7 mouse cellular contexts compared by ENCODE assay signal in genomic region chr1:64445919-64446318, GRCm38 (mm10).
DNase-seq lines count a peak whose midpoint lies in the region; ATAC-seq and TF ChIP-seq lines count a peak whose summit lies in the region.

No protein-coding gene starts in this region.

- H3K4me1 ChIP-seq in embryonic facial prominence, embryonic 10.5 days: peaks cover 20% of the 10 kb centered on the region
- no peaks in the 10 kb centered on the region for H3K4me1 ChIP-seq in kidney, adult 2 months (ENCODE audit: control insufficient read depth, insufficient read depth, low read length)
- H3K4me1 ChIP-seq in limb, embryonic 10.5 days: peaks cover 19% of the 10 kb centered on the region
- peaks cover 18% of the 10 kb centered on the region for H3K4me1 ChIP-seq in midbrain, embryonic 14.5 days (ENCODE audit: control insufficient read depth, insufficient read depth, low read length)

- H3K9me3 ChIP-seq in embryonic facial prominence, embryonic 10.5 days: no peaks in the 10 kb centered on the region
- H3K9me3 ChIP-seq in limb, embryonic 10.5 days (replicated peaks): no peaks in the 10 kb centered on the region
- H3K9me3 ChIP-seq in midbrain, embryonic 14.5 days (ENCODE audit: control insufficient read depth, low read length): no peaks in the 10 kb centered on the region

- TF ChIP-seq POLR2A in kidney, adult 2 months (IDR thresholded peaks at IDR 0.05; ENCODE audit: low read depth, low read length): no peak

- no peaks in the 10 kb centered on the region for H3K36me3 ChIP-seq in embryonic facial prominence, embryonic 10.5 days (replicated peaks)
- H3K36me3 ChIP-seq in kidney, adult 2 months (ENCODE audit: control insufficient read depth, insufficient read depth, low read length): no peaks in the 10 kb centered on the region
- no peaks in the 10 kb centered on the region for H3K36me3 ChIP-seq in limb, embryonic 10.5 days
- H3K36me3 ChIP-seq in midbrain, embryonic 14.5 days (ENCODE audit: control insufficient read depth, insufficient read depth, low read length): no peaks in the 10 kb centered on the region

- H3K4me3 ChIP-seq in embryonic facial prominence, embryonic 10.5 days: peak overlapping the region; percentile 2; the same call in 1 of the 2 replicates
- no peak overlapping the region for H3K4me3 ChIP-seq in kidney, adult 2 months (ENCODE audit: insufficient read depth, low read depth, low read length)
- no peak overlapping the region for H3K4me3 ChIP-seq in limb, embryonic 10.5 days
- no peak overlapping the region for H3K4me3 ChIP-seq in midbrain, embryonic 14.5 days (replicated peaks; ENCODE audit: low read depth, low read length)

- peak; percentile 76 for TF ChIP-seq CTCF in kidney, adult 2 months (conservative IDR thresholded peaks at IDR 0.05; ENCODE audit: insufficient read depth, insufficient read length, low read depth, low read length)

- peak; percentile 89 for DNase-seq in adrenal gland, postnatal 14 days
- peak; percentile 84 for DNase-seq in embryonic facial prominence, embryonic 10.5 days (ENCODE audit: low spot score)
- peak; percentile 82 to 83 for DNase-seq in heart, adult 18-20 months
- peak; percentile 76 for DNase-seq in kidney, adult 2 months
- peak; percentile 72 for DNase-seq in limb, embryonic 10.5 days (ENCODE audit: low spot score)
- peak; percentile 96 for DNase-seq in midbrain, embryonic 14.5 days
- peak; percentile 11 to 69 for DNase-seq in spleen, postnatal 10 days (ENCODE audit: low spot score in 2 of 2)

- WGBS in embryonic facial prominence, embryonic 10.5 days: 2% methylated on average over 13 of the region's 13 CpGs
- 12% methylated on average over 13 of the region's 13 CpGs for WGBS in kidney, adult 2 months
- WGBS in limb, embryonic 10.5 days: 2% methylated on average over 13 of the region's 13 CpGs
- WGBS in midbrain, embryonic 14.5 days: 3% methylated on average over 13 of the region's 13 CpGs

- ATAC-seq in midbrain, embryonic 14.5 days (ENCODE audit: low FRiP score, low TSS enrichment): peak; percentile 90

- peak overlapping the region; percentile 20; the same call in 1 of the 2 replicates for H3K9ac ChIP-seq in midbrain, embryonic 14.5 days (replicated peaks; ENCODE audit: low read length)

- peak overlapping the region; percentile 34 for H3K4me2 ChIP-seq in midbrain, embryonic 14.5 days (ENCODE audit: low read length)

- H3K27me3 ChIP-seq in embryonic facial prominence, embryonic 10.5 days (replicated peaks; ENCODE audit: low read depth, poor library complexity, severe bottlenecking): peaks cover 10% of the 10 kb centered on the region; the same call in 1 of the 2 replicates
- H3K27me3 ChIP-seq in kidney, adult 2 months (replicated peaks; ENCODE audit: control insufficient read depth, insufficient read depth, low read length): no peaks in the 10 kb centered on the region
- peaks cover 17% of the 10 kb centered on the region; the same call in 1 of the 2 replicates for H3K27me3 ChIP-seq in limb, embryonic 10.5 days (ENCODE audit: low read depth, poor library complexity, severe bottlenecking)
- no peaks in the 10 kb centered on the region for H3K27me3 ChIP-seq in midbrain, embryonic 14.5 days (ENCODE audit: control insufficient read depth, insufficient read depth, low read length)

- H3K27ac ChIP-seq in embryonic facial prominence, embryonic 10.5 days (replicated peaks): peak overlapping the region; percentile 67
- no peak overlapping the region for H3K27ac ChIP-seq in kidney, adult 2 months (ENCODE audit: insufficient read depth, low read depth, low read length)
- H3K27ac ChIP-seq in limb, embryonic 10.5 days: peak overlapping the region; percentile 30; the same call in 1 of the 2 replicates
- H3K27ac ChIP-seq in midbrain, embryonic 14.5 days (replicated peaks; ENCODE audit: low read depth, low read length): peak overlapping the region; percentile 77

Comparison
In these comparisons a context has a peak if more than half of its experiments do, and no peak if none do; other contexts are left out.
1. DNase-seq: peak in every context shown above with its lines; median percentile 96 in midbrain, embryonic 14.5 days; 89 in adrenal gland, postnatal 14 days; 84 in embryonic facial prominence, embryonic 10.5 days; 82 in heart, adult 18-20 months; 76 in kidney, adult 2 months; 72 in limb, embryonic 10.5 days; 40 in spleen, postnatal 10 days.